Mouse (Mus musculus) midbrain, embryonic 14.5 days (tissue): Measurements from ENCODE around the gene Ism1. TPM values are rescaled to one million over a fixed set of nuclear protein-coding genes. Genes with fewer than 3 reads are reported as not detected.

Source experiments
- polyA plus RNA-seq: library from polyadenylated mRNA; unstranded; fragments of >200 nt; fragmentation: Nextera tagmentation; extraction: Ambion mirVana; gene quantifications from 2 replicates; pipeline ENCODE4 v1.2.1, GENCODE M21; 2014

Gene Ism1
- polyA plus RNA-seq, 1 experiment from 2014 or later: 0.50 TPM

Other genes starting within 250 kb of the Ism1 start
- gene Sptlc3, start 184.3 kb upstream of the Ism1 start, polyA plus RNA-seq: 0.12 TPM in 1 of 2 replicates, not detected in the other